Mouse (Mus musculus) adrenal gland, postnatal 36 days (tissue): ENCODE data around the gene Amotl2. TPM values are rescaled to one million over a fixed set of nuclear protein-coding genes. Genes with fewer than 3 reads are reported as not detected.
"Not testable (repeated sequence)": the region's sequence is repeated elsewhere in the genome, so short reads cannot be mapped to it uniquely, and the experiment has no call there.

Source experiments
- DNase-seq, 2 experiments: peaks; one replicate each; pipeline ENCODE4 v3.0.0; 2021; ENCODE audit warnings: mixed read lengths in 1 of 2
- total RNA-seq, 2 experiments: library from RNA; stranded (reverse); gene quantifications; 2 replicates each; pipeline ENCODE4 v1.2.3; 2021

Gene Amotl2
- total RNA-seq, 2 experiments from 2014 or later: 219 to 385 TPM

DNA sequence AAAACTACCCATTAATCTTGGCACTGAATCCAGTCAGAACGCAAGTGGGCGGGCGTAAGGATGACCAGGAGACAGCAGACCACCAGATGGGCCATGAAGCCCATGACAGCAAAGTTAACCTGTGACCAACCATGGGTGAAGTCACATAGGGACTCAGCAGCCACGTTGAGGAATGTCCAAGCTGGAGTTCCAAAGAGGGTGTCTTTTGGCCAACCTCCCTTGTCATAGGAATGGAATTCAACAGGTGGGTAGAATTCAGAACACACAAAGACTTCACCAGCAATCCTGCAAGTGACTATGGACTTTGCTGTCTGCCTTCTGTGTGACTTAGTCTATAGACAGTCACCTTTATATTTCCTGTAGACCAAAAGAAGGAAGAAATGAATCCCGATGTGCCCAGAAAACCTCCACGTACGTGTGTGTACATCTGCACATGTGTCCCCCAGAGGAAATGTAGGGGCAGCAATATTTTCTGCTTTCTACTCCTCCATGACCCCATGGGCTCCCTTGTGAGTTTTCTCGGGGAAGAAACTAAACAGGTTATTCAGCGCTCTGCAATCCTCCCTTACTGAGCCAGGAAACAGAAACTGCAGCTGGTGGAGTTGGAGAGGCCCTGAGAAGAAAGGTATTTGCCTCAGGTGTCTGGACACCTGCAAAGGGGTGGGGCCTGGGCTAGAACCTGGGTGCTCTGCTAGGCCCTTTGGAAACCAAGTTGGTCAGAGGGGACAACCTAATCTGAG lies 17.7 kb downstream of the Amotl2 start:
- DNase-seq: no peak

DNA sequence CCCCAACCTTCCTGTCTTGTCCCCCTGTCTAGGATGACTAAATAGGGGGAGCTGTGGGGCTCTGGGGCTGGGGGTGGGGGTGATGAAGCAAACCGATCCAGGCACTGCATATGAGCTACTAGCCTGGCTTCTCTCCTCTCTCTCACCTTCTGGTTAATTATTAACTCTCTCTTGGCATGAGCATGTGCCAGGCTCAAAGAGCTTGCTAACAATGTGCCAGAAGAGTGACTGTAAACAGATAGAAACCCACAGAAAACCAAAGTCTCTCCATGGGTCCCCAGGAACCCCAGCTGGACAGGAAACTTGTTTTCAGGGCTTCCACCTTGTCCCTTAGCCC lies 18.2 kb downstream of the Amotl2 start:
- DNase-seq: no peak

- DNase-seq: no peak
Observed at GRCm38 (mm10) chr9:102735231-102735630, 18.8 kb downstream of the Amotl2 start.

DNA sequence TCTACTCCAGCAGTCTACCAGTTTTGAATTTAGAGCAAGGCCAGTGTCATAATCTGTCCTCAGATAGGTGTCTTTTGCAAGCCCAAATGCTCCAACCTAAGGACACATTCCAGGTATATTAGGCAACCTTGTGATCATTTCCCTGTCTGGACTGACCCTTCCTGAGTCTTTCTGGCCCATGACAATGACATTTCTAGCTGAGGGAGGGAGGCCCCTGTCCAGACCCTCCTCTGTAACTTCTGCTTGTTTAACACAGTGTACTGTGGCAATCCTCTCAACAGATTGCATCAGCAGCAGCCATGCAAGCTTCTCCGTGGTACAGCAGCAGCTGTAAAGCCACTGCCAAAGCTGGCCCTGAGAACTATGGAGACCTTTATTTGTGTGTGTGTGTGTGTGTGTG lies 19.5 kb downstream of the Amotl2 start:
- DNase-seq: no peak

DNA sequence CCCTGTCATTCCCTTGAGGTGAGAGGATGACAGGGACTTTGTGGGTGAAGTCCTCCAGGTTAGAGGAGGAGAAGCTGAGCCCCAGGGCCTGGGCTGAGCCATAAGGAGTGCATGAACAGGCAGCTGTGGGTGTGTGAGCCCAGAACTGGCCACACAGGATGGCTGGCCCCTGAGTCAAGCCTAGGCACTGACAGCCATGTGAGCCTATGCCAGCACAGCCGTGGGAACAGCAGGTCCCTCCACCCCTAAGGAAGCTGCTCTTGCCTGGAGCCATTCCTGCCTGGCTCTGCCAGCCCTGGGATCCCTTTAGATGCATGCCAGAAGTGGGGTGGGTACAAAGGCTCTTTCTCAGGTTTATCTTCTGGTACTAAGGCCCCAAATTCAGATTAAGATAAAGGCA lies 20.9 kb downstream of the Amotl2 start:
- no peak for DNase-seq

- DNase-seq: peak; percentile 55 to 59
Observed at GRCm38 (mm10) chr9:102746753-102747152, 30.3 kb downstream of the Amotl2 start.

- no peak for DNase-seq
Observed at GRCm38 (mm10) chr9:102747902-102748301, 31.4 kb downstream of the Amotl2 start.

DNA sequence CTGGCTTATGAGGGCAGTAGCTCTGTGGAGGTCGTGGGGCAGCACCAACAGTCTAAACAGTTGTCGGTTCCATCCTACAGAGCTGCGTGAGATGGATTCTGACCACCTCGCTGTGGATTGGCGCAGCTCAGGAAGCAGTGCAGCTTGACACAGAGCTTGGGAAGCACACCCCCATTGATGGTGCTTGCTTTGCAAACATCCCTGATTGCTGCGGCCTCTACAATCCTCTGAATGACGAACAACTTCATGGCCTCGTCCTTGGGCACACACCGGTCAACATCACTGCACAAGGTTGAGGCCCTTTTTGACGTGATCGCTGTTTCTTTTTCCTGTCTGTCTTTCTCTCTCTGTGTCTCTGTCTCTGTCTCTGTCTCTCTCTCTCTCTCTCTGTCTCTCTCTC lies 32.7 kb downstream of the Amotl2 start:
- peak; percentile 71 to 79 for DNase-seq

- no peak for DNase-seq
Observed at GRCm38 (mm10) chr9:102751632-102752303, 35.3 kb downstream of the Amotl2 start.

GRCm38 (mm10) chr9:102753299-102753698 lies 36.8 kb downstream of the Amotl2 start:
- no peak for DNase-seq

GRCm38 (mm10) chr9:102755161-102755560 lies 38.7 kb downstream of the Amotl2 start:
- peak; percentile 57 to 59 for DNase-seq

- no peak for DNase-seq
Observed at GRCm38 (mm10) chr9:102755591-102756270, 39.3 kb downstream of the Amotl2 start.

DNA sequence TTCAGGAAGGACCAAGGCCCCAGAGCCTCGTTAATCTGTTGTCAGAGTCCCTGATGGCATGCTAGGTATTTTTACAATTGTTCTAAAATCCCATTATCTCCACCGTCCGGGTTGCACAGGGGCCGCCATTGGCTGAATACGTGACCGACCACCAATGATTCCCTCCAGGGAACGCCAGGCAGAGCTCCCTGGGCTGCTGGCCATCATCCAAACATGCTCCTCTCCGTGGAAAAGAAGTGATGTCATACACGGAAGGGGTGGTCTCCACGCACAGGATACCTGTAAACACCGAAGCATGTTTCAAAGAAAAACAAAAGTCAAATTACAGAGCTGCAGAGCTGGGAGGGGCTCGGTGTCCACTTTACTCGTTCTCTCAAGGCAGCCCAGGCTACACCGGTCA lies 39.9 kb downstream of the Amotl2 start:
- no peak for DNase-seq

- DNase-seq: peak in 1 of 2 experiments; percentile 60
Observed at GRCm38 (mm10) chr9:102758851-102759250, 42.4 kb downstream of the Amotl2 start.

- DNase-seq: peak; percentile 55 to 62
Observed at GRCm38 (mm10) chr9:102759581-102760001, 43.1 kb downstream of the Amotl2 start.

DNA sequence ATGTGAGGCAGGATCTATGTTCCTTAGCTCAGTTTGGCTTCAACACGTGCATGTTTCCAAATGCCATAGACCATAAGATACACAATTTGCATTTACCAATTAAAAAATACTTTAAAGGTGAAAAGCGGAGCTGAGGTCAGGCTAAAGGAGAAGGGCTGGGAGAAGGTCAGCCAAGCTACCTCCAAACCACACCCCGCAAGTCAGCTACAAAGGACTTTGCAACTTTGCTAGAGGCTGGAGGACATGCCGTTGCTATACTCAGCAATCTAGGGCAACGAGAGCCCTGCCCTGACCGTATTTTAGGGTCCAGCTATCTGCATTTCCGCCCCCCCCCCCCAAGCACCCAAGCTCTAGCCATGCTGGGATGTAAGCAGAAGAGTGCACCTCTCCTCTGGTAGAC lies 45.1 kb downstream of the Amotl2 start:
- DNase-seq: no peak

DNA sequence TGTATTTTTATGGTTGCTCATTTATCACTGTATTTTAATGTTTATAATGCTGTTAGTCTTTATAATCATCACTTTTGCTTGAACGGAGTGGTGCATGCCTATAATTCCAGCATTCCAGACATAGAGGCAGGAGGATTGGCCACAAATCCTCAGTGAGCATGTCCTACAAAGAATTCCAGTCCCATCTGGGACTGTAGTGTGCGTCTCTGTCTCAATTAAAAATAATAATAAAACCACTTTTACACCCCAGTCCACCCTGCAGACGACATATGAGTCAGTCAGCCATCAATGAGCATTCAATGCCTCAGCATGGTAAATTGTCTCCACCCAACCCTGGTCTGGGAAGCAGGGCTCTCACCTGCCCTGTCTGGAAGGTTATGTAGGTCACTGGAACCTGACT lies 46.4 kb downstream of the Amotl2 start:
- no peak for DNase-seq

DNA sequence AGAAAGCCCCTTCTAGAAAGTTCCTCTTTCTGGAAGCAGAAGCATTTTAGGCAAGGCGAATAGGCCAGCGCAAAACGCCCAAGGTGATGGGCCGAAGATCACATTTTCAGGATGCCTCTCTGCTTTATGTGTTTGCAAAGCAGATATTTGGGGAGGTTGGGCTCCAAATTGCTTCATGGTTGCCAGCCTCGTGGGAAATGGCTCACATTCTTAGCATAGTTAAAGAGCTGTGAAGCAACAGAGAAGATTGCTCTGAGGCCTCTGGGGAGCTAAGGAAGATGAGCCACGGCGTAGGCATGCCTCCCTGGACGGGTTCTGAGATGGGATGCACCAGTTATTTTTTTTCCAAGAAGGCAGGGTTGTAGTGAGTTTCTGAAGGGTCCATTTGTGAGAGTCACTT lies 47.0 kb downstream of the Amotl2 start:
- DNase-seq: no peak

GRCm38 (mm10) chr9:102764540-102764939 lies 48.1 kb downstream of the Amotl2 start:
- not testable (repeated sequence) for DNase-seq

GRCm38 (mm10) chr9:102766741-102767140 lies 50.3 kb downstream of the Amotl2 start:
- no peak for DNase-seq

- no peak for DNase-seq
Observed at GRCm38 (mm10) chr9:102769257-102769656, 52.8 kb downstream of the Amotl2 start.

DNA sequence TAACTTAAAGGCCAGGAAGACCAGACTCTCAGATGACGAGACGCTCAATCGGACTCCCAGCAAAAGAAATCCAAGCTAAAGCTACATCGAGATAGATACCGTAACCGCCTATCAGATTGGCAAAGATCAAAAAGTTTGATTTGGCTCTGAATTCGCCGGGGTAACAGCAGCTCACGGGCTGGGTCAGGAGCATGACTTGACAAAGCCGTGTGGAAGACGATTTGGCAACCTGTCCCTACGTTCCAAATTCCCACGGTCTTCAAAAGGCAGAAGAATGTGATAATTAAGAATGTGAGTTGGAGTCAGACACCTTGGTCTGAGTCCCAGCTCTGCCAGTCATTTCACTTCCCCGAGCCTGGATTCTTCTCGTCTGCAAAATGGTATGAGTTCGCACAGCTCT lies 53.7 kb downstream of the Amotl2 start:
- DNase-seq: no peak

DNA sequence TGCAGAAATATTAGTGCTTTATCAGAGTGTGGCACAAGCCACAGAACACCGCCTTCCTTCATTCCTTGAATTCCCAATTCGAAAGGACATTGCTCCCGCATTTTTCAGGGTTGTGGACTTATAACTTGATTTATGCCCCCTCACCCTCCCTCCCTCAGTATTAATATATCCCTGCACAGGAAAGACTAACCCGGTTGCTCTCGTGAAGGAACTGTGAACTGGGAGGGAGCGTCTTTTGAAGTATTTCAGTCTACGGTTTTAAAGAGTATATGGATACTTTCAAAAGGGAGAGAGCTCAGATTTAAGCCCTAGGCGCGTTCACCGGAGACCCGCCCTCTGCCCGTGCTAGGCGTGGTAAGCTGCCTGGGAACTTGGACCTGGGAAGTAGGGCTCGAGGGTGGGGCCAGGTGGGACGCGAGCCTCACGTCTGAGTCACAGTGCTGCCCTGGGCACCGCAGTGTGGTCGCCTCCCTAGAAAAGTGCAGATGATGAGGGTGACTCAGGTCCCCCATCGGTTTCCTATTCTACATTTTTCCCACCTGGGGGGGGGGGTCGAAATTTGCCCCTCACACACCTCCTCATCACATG lies 54.9 kb downstream of the Amotl2 start:
- no peak for DNase-seq
